Mouse (Mus musculus) neural tube, embryonic 10.5 days (tissue): Measurements from ENCODE around the gene Nutf2.
"Not testable (repeated sequence)": the region's sequence is repeated elsewhere in the genome, so short reads cannot be mapped to it uniquely, and the experiment has no call there.

Experiments
- DNase-seq: peaks from one replicate; pipeline ENCODE4 v3.0.0-alpha.2; 2017; ENCODE audit warnings: low spot score; ENCODE audit errors: extremely low spot score

The Nutf2 gene

DNA sequence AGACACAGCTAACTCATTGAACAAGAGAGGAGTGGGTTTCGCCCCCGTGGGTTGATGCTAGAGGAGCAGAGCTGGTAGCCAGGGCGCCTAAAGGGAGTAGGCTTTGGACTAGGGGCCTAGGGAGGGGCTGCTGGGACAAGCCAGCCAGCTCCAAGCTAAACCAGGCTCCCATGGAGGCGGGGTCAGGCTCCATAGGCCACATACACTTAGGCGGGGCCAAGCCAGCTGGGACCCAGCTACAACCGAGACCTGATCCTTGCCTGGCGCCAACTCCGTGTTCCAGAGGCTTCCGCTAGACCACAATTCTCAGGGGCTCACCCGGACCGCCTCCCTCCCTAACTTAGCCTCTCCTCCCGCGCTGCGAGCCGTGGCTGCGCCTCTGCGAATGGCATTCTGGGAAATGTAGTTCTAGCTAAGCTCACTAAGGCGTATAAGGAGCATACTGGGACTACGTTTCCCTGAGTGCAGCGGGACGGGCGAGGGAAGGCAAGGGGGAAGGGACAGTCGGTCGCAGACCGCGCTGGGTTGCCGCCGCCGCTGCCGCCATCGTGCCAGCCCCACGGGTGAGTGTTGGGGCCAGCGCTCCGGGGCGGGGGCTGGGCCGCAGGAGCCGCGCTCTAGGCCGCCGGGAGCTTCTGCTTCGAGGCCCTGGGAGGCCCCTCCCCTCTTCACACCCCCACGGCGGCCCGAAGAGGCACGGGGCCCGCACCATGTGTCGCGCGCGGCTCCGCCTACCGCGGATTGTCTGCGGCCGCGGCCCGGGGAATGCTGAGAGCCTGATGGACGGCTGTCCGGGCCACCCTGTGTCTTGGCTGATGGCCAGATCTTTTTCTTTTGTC is at the start of gene Nutf2:
Gene Nutf2, plus strand, starts transcription at position 438 of the 839 bp plus-strand sequence.
- peak; percentile 93 for DNase-seq

DNA sequence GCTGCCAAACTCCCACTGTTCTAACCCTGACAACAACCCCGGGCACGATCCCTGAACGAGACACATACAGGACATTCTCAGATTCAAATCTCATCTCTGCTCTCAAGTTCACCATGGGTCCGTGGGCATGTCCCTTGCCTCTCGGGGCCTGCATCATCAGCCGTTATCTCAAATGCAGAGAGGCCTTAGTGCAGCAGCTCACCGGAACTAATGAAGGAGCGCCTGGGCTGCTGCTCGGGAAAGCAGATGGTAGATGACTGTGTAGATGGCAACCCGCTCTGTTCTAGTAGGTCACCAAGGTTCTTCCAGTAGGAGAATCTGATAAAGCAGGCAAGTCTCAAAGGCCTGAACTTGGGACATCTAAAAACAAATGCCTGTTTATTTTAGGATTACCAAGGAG is 49.3 kb upstream of the Nutf2 start:
- DNase-seq, result no peak

DNA sequence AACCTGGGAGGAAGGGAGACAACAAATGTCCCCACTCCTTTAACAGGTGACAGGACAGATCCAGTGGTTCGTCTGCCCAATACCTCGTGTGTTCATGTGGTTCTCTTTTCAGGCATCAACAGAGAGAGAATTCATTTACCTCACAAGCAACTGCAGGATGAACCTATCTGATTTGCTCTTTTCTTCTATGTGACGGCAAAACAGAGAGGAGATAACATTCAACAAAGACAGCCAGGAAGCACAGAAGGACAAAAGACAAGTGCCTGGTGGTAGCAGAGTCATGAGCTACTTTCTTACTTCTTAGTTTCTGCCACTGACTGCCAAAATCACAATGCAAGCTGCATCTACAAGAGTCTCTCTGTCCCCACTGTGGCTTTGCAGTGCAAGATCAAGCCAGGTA is 48.8 kb upstream of the Nutf2 start:
- no peak for DNase-seq

DNA sequence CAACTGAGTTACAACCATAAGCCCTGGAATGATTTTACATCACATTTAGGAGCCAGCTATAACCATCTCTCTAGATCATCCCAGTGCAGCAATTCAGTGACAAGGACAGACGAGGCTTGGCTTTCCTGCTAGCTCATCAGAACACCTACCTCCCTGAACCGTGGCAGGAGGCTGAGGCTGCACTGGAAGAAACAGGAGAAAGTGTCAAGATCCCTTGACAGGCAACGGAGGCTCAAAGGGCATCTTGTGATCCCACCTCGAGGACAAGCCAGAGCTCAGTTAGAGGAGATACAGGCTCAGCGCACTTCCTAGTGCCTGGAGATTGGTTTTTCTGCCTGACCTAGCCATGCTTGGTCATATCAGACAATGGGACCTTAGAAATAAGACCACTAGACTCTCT is 47.9 kb upstream of the Nutf2 start:
- DNase-seq, result no peak

DNA sequence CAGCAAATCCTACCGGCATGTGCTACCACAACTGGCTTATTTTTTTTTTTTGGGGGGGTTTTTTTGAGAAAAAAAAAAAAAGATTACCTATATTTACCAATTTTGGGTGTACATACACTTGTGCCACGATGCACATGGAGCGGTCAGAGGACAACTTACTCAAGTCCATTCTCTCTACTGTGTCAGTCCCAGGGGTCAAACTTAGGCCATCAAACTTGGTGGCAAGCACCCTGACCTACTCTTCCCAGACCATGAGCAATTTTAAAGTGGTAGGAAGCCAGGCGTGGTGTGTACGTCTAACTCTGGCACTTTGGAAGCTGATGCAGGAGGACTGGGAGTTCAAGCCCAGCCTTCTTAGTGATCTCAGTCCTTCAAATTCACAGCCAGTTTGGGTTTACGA is 47.1 kb upstream of the Nutf2 start:
- no peak for DNase-seq

DNA sequence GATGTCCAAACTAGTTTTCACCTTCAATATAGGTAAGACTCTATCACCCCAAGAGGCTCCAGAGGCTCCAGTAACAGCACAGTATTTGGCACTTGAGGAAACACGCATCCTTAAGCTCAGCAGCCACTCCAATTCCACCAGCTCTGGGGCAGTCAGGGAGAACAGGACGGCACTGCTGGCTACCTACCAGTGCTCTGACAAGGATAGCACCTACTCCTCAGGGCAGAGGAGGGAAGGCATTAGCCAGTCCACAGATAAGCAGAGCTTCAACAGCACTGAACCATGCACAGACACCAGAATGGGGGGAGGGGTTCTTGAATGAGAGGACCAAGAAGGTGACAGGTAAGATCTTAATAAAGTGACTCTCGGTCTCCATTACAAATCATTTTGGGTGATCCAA is 40.7 kb upstream of the Nutf2 start:
- no peak for DNase-seq

DNA sequence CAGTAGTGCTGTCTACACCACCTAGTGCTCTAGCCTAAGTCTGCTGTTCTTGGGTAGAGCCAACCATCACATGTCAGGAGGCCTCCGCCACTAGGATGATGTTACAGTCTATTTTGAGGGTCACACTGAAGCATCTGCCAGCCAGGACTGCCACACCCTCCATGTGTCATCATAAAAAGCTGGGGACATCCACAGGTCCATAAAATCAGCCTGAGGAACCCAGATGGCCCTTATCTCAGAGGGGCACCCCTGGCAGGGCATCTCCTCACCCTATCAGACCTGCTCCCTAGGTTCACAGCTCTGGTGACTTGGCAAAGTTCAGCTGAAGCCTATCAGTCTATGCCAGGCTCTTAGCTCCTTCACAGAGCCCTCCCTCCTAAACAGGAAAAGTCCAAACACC is 39.5 kb upstream of the Nutf2 start:
- DNase-seq, result no peak

DNA sequence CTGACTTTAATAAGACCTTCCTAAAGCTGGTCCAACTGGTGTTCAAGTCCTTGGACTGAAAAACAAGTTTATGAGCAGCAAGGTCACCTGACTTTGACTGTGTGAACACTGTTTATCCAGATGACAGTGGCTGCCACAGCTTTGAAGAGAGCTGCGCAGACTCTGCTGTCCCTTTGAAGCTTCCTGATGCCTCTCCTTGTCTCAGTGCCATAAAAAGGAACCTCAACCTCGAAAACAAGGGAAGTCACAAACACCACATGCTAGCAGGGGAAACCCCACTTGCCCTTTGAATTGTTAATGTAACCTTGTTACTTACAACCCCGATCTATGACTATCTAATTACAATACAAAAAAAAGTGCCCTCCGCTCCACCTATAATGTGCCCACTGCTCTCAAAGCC is 34.9 kb upstream of the Nutf2 start:
- DNase-seq, result no peak

DNA sequence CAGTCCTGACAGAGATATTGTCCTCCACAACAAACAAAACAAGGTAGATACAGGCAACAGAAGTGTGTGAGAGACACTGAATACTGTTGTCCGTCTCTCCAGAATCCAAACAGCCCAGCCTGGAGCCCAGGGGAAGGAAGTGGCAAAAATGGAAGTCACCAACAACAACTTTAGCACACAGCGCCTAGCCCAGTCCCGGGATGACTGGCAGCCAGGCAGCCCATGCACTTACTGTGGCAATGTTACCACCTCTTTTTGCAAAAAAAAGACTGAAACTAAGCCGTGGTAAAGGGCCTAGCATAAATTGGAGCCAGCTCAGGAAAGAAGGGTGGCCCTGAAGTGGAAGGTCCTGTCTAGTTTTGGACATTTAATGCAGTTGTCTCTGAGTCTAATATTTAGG is 34.0 kb upstream of the Nutf2 start:
- peak; percentile 20 for DNase-seq

DNA sequence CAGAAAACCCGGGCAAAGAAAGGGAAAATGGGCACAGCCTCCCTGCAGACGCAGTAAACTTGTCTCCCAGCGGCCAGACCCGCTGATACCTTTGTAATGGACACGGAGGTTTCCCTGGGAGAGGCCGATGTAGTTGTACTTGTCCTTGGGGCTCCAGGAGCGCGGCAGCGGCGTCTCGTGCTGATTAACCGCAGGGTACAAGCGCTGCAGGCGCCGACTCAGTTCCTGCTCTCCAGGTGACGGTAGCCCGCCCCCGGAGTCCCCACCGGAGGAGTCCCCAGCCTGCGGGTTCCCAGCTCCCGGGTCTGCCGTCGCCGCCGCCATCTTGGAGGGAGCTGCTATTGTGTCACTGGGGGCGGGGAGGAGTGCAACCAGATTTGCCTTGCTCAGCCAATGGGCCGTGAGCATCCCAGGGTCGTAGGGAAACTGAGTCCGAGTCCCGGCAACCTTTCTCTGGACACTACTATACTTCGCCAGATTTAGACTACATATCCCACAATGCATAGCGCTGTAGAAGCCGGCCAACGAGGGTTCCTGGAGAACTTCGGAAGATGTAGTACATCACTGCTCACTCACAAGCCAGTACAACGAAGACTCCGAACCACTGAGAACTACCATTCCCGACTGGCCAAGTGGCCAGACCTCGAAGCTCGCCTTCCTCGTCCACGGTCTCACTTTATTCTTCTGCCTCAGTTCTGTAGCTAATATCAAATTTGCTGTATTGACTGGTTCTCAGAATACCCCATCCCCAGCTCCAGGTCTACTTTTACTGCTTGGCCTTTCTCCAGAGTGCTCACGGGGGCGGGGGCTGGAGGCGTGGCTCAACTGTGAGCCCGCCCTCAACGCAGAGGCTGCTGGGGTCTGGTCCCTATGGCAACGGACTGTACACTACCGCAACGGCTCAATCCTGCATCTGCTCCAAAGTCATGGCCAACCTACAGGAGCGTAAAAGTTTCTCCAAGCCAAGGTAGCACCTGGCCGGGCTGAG is 33.2 kb upstream of the Nutf2 start, which contains the start of the genes Ranbp10 and Tsnaxip1:
Gene Ranbp10, minus strand, starts transcription at position 490 of the 988 bp plus-strand sequence.
Gene Tsnaxip1, plus strand, starts transcription at position 871 of the 988 bp plus-strand sequence.
- DNase-seq, result peak; percentile 96

DNA sequence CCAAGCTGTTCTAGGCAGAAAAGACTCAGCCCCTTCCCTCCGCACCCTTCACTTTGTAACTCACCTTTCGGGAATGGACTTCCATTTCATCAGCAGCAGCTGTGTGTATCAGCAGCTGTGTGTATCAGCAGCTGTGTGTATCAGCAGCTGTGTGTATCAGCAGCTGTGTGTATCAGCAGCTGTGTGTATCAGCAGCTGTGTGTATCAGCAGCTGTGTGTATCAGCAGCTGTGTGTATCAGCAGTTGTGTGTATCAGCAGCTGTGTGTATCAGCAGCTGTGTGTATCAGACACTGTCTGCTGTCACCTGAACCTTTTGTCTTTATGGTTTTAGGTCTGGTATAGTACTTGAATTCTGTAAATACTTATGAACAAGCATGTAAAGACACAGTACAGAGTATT is 26.6 kb upstream of the Nutf2 start:
- DNase-seq, result not testable (repeated sequence)

DNA sequence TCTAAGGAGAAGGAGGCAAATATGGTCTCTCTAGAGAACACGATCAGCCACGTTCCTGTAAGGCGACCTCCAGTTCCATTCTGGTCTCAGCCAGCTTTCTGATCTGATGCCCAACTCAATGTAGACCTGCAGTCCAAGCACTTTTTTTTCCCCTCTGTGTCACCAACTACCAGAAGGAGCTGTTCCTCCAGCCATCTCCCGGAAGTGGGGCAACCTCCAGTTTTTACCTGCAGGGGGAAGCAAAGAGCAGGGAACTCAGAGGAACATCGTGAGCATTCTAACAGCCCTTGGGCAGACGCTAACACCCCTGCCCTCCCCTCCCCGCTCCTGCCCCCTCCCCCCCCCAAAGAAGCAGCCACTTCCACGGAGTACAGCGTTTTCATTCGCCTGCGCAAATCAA is 25.1 kb upstream of the Nutf2 start:
- DNase-seq, result peak; percentile 54

DNA sequence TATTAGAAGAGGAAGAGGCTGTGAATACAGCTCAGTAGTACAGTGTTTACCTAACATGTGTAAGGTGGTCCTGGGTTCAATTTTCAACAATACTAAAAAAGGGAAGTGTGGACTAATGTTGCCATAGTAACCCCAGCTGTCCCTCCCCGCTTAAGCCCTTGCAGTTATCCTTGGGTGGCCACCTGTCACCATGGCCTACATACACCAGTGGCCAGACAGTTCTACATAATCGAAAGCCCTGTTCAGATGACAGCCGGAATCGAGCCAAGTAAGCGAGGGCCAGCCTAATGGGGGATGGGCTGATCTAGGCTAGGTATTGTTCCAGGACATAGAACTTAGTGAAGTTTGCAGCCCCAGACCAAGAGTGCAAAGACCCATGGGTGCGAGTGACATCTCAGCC is 23.4 kb upstream of the Nutf2 start:
- DNase-seq, result no peak

DNA sequence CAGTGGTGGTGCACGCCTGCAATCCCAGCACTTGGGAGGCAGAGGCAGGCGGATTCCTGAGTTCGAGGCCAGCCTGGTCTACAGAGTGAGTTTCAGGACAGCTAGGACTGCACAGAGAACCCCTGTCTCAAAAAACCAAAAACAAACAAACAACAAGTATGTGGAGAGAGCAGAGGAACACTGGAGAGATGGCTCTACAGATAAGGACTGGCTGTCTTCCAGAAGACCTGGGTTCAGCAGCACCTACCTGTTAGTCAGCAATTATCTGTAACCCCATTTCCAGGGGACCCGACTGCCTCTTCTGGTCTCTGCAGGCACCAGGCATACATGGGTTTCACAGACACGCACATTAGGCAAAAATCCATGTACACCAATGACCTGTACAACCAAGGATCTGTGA is 21.2 kb upstream of the Nutf2 start:
- DNase-seq, result no peak

DNA sequence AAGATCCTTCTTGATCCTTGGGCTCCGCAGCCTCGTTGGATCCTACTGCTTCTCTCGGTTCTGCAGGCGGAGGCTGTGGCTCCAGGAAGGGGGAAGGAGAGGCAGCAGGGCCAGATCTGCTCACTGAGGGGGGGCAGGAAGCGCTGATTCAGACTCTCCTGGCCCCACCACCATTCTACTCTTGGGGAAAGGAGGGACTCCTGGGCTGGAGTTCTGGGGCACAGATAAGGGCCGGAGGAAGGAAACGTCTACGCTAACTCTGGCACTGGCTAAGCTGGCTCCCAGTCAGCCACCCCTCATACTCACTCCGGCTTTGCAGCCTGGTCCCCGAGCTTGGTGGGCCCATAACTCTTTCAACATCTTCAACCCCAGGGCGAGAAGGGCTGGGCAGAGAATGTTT is 13.7 kb upstream of the Nutf2 start:
- DNase-seq, result no peak

DNA sequence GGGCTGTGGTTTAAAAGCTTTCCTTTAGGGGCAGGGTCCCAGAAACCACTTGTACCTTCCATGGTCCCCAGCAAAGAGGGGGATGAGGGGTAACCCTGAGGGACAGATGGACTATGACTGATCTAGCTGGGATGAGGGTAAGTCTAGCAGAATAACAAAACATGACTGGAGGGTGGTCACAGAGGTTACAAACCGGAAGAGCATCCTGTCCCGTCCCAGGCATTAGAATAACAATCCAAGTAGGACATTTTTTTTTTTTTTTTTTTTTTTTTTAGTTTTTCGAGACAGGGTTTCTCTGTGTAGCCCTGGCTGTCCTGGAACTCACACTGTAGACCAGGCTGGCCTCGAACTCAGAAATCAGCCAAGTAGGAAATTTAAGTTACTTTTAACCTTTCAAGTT is 10.4 kb upstream of the Nutf2 start:
- DNase-seq, result no peak

DNA sequence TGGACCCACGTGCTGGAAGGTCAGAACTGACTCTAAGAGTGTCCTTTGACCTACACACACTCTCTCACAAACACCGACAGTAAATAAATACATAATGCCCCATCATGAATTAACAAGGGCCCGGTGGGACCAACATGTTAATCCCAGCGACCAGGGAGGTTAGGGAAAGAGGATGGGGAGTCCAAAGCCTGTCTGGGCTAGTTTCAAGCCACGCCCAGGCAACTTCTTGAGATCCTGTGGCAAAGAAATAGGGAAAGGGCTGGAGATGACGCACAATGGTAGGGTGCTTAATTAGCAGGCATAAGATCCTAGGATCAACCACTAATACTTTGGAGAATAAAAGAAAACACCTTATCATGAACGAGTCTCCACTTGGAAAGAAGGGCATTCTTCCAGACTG is 9.8 kb upstream of the Nutf2 start:
- no peak for DNase-seq

DNA sequence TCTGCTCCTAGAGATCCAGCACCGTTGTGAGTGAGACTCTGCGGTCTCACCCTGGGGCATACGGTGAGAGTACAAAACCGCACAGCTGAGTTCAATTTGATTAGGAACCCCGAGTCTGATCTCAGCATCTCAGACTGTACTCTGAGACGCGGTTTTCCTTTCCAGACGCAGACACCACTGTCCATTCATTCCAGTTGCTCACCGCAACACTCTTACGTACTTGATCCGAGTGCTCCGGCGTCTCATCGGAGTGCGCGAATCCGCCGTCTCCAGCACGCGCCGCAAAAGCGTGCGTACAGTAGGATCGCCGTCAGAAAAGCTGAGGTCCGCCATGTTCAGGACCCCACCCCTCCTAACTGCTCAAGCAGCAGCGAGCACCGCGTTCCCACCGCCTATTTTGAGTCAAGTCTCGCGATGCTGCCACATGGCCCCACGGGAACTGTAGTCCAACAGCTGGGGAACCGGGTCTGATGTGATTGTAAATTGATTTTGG is 8.7 kb upstream of the Nutf2 start:
- peak; percentile 88 for DNase-seq

DNA sequence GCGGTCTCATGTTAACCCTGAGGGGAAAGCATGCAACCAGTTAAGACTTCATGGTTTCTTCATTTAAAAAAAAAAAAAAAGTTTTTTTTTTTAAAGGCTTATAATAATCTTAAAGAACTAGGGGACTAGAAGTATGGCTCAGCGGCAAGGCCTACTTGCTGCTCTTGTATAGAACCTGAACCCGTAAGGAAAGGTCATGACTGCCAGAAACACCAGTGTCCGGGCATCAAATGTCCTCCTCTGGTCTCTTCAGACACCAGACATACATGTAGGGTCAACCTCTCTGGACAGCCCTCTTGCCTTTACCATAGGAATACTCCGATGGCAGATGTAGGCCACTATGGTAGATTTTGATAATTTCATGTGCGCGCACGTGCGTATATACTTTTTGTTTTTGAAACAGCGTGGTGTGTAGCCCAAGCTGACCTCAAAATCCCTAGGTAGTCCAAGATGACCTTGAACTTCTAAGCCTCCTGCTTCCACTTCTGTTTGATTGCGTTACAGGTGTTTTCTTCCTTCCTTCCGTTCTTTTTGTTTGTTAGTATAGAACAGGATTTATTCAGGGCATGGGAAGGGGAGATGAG is 8.1 kb upstream of the Nutf2 start:
- peak; percentile 20 for DNase-seq

DNA sequence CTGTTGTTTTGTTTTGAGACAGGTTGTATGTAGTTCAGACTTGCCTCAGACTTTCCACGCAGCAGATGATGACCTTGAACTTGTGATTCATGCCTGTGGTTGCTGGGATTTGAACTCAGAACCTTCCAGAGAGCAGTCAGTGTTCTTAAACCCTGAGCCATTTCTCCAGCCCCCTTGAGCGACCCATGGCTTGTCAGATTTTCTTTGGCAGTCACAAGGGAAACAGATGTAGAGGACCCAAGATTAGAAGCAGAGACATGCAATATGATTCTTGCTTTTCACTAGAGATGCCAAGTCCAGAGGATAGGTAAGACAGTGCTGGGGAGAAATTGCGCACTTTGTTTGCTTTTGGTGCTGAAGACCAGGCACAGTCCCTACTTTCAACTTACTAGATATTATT is 7.2 kb upstream of the Nutf2 start, which contains the start of gene Cenpt:
Gene Cenpt, minus strand, starts transcription at position 101 of the 400 bp plus-strand sequence.
- no peak for DNase-seq

DNA sequence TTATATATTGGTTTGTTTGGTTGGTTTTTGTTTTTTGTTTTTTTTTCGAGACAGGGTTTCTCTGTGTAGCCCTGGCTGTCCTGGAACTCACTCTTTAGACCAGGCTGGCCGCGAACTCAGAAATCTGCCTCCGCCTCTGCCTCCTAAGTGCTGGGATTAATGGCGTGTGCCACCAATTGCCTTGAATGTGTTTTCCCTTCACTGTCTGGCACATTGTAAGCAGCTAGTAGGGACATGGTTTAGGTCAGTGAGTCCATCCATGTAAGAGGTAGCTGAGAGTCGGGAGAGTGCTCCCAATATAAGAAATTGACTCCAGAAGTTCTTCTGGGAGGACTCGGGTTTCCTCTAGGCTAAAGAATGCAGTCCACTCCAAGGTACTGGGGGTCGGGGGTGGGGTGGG is 6.1 kb upstream of the Nutf2 start:
- DNase-seq, result no peak
